Mouse (Mus musculus): ENCODE results near the gene Sptlc2.
"Not testable (repeated sequence)": the region's sequence is repeated elsewhere in the genome, so short reads cannot be mapped to it uniquely, and the experiment has no call there.

Gene Sptlc2

GRCm38 (mm10) chr12:87331908-87332307 is 56.2 kb downstream of the Sptlc2 start:
- no peak for DNase-seq (ENCODE audit: low spot score in 2 of 2)

GRCm38 (mm10) chr12:87331053-87331456 is 57.1 kb downstream of the Sptlc2 start:
- DNase-seq (ENCODE audit: low spot score in 2 of 2): no peak

- DNase-seq (ENCODE audit: low spot score in 2 of 2): no peak
Observed at GRCm38 (mm10) chr12:87330213-87330612, 57.9 kb downstream of the Sptlc2 start.

GRCm38 (mm10) chr12:87328025-87328424 is 60.1 kb downstream of the Sptlc2 start:
- no peak for DNase-seq (ENCODE audit: low spot score in 2 of 2)

GRCm38 (mm10) chr12:87327610-87328009 is 60.5 kb downstream of the Sptlc2 start:
- DNase-seq (ENCODE audit: low spot score in 2 of 2): no peak

GRCm38 (mm10) chr12:87325452-87325851 is 62.7 kb downstream of the Sptlc2 start:
- no peak for DNase-seq (ENCODE audit: low spot score in 2 of 2)

GRCm38 (mm10) chr12:87319229-87319628 is 68.9 kb downstream of the Sptlc2 start:
- DNase-seq (ENCODE audit: low spot score in 2 of 2): no peak

- DNase-seq (ENCODE audit: low spot score in 2 of 2): no peak
Observed at GRCm38 (mm10) chr12:87317951-87318350, 70.2 kb downstream of the Sptlc2 start.

GRCm38 (mm10) chr12:87313098-87313497 is 75.1 kb downstream of the Sptlc2 start:
- no peak for DNase-seq (ENCODE audit: low spot score in 2 of 2)

- DNase-seq (ENCODE audit: low spot score in 2 of 2): not testable (repeated sequence)
Observed at GRCm38 (mm10) chr12:87306584-87306844, 81.6 kb downstream of the Sptlc2 start.

- no peak for DNase-seq (ENCODE audit: low spot score in 2 of 2)
Observed at GRCm38 (mm10) chr12:87305767-87306583, 82.2 kb downstream of the Sptlc2 start.

- DNase-seq (ENCODE audit: low spot score in 2 of 2): no peak
Observed at GRCm38 (mm10) chr12:87301189-87301588, 87.0 kb downstream of the Sptlc2 start.

- no peak for DNase-seq (ENCODE audit: low spot score in 2 of 2)
Observed at GRCm38 (mm10) chr12:87300441-87300690, 87.8 kb downstream of the Sptlc2 start.

- no peak for DNase-seq (ENCODE audit: low spot score in 2 of 2)
Observed at GRCm38 (mm10) chr12:87299657-87300440, 88.3 kb downstream of the Sptlc2 start, which contains the start of gene Ism2. Ism2 (minus strand) TSS chr12:87299705.

- no peak for DNase-seq (ENCODE audit: low spot score in 2 of 2)
Observed at GRCm38 (mm10) chr12:87299037-87299656, 89.0 kb downstream of the Sptlc2 start.

GRCm38 (mm10) chr12:87293934-87294333 is 94.2 kb downstream of the Sptlc2 start:
- no peak for DNase-seq (ENCODE audit: low spot score in 2 of 2)

- DNase-seq (ENCODE audit: low spot score in 2 of 2): no peak
Observed at GRCm38 (mm10) chr12:87289100-87289499, 99.1 kb downstream of the Sptlc2 start.

GRCm38 (mm10) chr12:87284726-87285125 is 103.4 kb downstream of the Sptlc2 start:
- DNase-seq (ENCODE audit: low spot score in 2 of 2): no peak

GRCm38 (mm10) chr12:87284268-87284667 is 103.9 kb downstream of the Sptlc2 start:
- no peak for DNase-seq (ENCODE audit: low spot score in 2 of 2)

GRCm38 (mm10) chr12:87283706-87284105 is 104.4 kb downstream of the Sptlc2 start:
- no peak for DNase-seq (ENCODE audit: low spot score in 2 of 2)

- DNase-seq (ENCODE audit: low spot score in 2 of 2): no peak
Observed at GRCm38 (mm10) chr12:87282743-87283142, 105.4 kb downstream of the Sptlc2 start.

GRCm38 (mm10) chr12:87281766-87282165 is 106.4 kb downstream of the Sptlc2 start:
- DNase-seq (ENCODE audit: low spot score in 2 of 2): no peak

- no peak for DNase-seq (ENCODE audit: low spot score in 2 of 2)
Observed at GRCm38 (mm10) chr12:87279879-87280278, 108.3 kb downstream of the Sptlc2 start.
